Mouse (Mus musculus) Patski (cell line): ENCODE measurements around the gene Ephb1. TPM values are rescaled to one million over a fixed set of nuclear protein-coding genes. Genes with fewer than 3 reads are reported as not detected.

Experiments used
- ATAC-seq: fragments of 100-300 bp; one replicate; pipeline ENCODE4 v1.8.0; 2021
- CTCF ChIA-PET: fragments of 350-600 bp; sonication (Branson Sonifier 250); formaldehyde crosslinking; loops from one replicate; lab custom pipeline; 2022; ENCODE audit warnings: inconsistent platforms; lab: Charles Lee
- POLR2A ChIA-PET: fragments of 350-600 bp; sonication (Branson Sonifier 250); formaldehyde crosslinking; loops from one replicate; lab custom pipeline; 2022; ENCODE audit warnings: antibody characterized with exemption, inconsistent platforms; lab: Charles Lee
- DNase-seq: peaks from one replicate; pipeline ENCODE4 v3.0.0-alpha.2; 2011; ENCODE audit warnings: low read depth, low spot score
- H3K27me3 ChIP-seq: fragments of 371-371 bp; one replicate; pipeline ENCODE4 v1.5.1; 2021
- CTCF ChIP-seq: fragments of 100-300 bp; IDR thresholded peaks from one replicate; pipeline ENCODE4 v1.5.1; 2021
- in situ Hi-C: fragments of 300-500 bp; cut with MboI; formaldehyde crosslinking; loops from 3 replicates; pipeline ENCODE4 v1.11.1; 2018; ENCODE audit warnings: low pct_unique_long_range_greater_than_20kb, mixed read lengths
- polyA plus RNA-seq: library from polyadenylated mRNA; unstranded; gene quantifications from one replicate; pipeline ENCODE4 v1.2.3, GENCODE M21; 2021

Gene Ephb1
- polyA plus RNA-seq, 1 experiment from 2014 or later, result 8.5 TPM

GRCm38 (mm10) chr9:102039011-102039733 lies 315.3 kb downstream of the Ephb1 start:
- POLR2A ChIA-PET, result interaction anchor here (0.6 kb wide), 1 partner anchor 13 kb away, joined by 4 read pairs; no protein-coding TSS in a partner anchor
- no peak for TF ChIP-seq CTCF

GRCm38 (mm10) chr9:102036132-102036531 lies 318.4 kb downstream of the Ephb1 start:
- in situ Hi-C loops, result no loop called here
- ChIA-PET POLR2A (no interaction called here), CTCF (no interaction called here)
- ATAC-seq (no peak), DNase-seq (no peak)
- no peaks in the 10 kb centered on the region for H3K27me3 ChIP-seq
- TF ChIP-seq CTCF, result no peak

More at GRCm38 (mm10) chr9:102039011-102039733, 315.3 kb downstream of the Ephb1 start:
- DNase-seq (no peak), ATAC-seq (no peak)
- H3K27me3 ChIP-seq, result no peaks in the 10 kb centered on the region
- CTCF ChIA-PET, result interaction anchor here (1.7 kb wide), 1 partner anchor 34 kb away, joined by 4 read pairs; no protein-coding TSS in a partner anchor
- in situ Hi-C loops, result no loop called here

GRCm38 (mm10) chr9:102033231-102033630 lies 321.3 kb downstream of the Ephb1 start:
- in situ Hi-C loops, result no loop called here
- no peak for TF ChIP-seq CTCF
- CTCF ChIA-PET, result interaction anchor here (1.1 kb wide), 1 partner anchor 92 kb away, joined by 4 read pairs; no protein-coding TSS in a partner anchor

GRCm38 (mm10) chr9:102032376-102032775 lies 322.1 kb downstream of the Ephb1 start:
- TF ChIP-seq CTCF, result no peak
- H3K27me3 ChIP-seq, result no peaks in the 10 kb centered on the region
- POLR2A ChIA-PET, result no interaction called here
- CTCF ChIA-PET, result no interaction called here
- in situ Hi-C loops, result no loop called here
- ATAC-seq (no peak), DNase-seq (no peak)

More at GRCm38 (mm10) chr9:102033231-102033630, 321.3 kb downstream of the Ephb1 start:
- DNase-seq (no peak), ATAC-seq (no peak)
- POLR2A ChIA-PET, result no interaction called here
- H3K27me3 ChIP-seq, result no peaks in the 10 kb centered on the region

- ChIA-PET POLR2A (no interaction called here), CTCF (no interaction called here)
- ATAC-seq (no peak), DNase-seq (no peak)
- in situ Hi-C loops, result no loop called here
- H3K27me3 ChIP-seq, result no peaks in the 10 kb centered on the region
- no peak for TF ChIP-seq CTCF
Observed at GRCm38 (mm10) chr9:102029661-102030060, 324.8 kb downstream of the Ephb1 start.

- TF ChIP-seq CTCF, result no peak
- in situ Hi-C loops, result no loop called here
- CTCF ChIA-PET, result no interaction called here
Observed at GRCm38 (mm10) chr9:102026136-102026535, 328.4 kb downstream of the Ephb1 start.

GRCm38 (mm10) chr9:102025141-102025540 lies 329.4 kb downstream of the Ephb1 start:
- no peaks in the 10 kb centered on the region for H3K27me3 ChIP-seq
- in situ Hi-C loops, result no loop called here
- CTCF ChIA-PET, result no interaction called here
- ATAC-seq, result no peak
- no peak for DNase-seq
- POLR2A ChIA-PET, result no interaction called here
- TF ChIP-seq CTCF, result no peak

More at GRCm38 (mm10) chr9:102026136-102026535, 328.4 kb downstream of the Ephb1 start:
- ATAC-seq (no peak), DNase-seq (no peak)
- H3K27me3 ChIP-seq, result no peaks in the 10 kb centered on the region
- POLR2A ChIA-PET, result no interaction called here

GRCm38 (mm10) chr9:102015516-102015915 lies 339.0 kb downstream of the Ephb1 start:
- no peak for ATAC-seq
- POLR2A ChIA-PET, result no interaction called here
- TF ChIP-seq CTCF, result no peak
- DNase-seq, result no peak
- in situ Hi-C loops, result loop anchor here (25.0 kb wide), 1 partner anchor 703 kb away; no protein-coding TSS in a partner anchor
- CTCF ChIA-PET, result interaction anchor here (1.2 to 1.4 kb wide), 2 partner anchors 17 to 22 kb away, joined by 3 read pairs; no protein-coding TSS in a partner anchor
- no peaks in the 10 kb centered on the region for H3K27me3 ChIP-seq

- DNase-seq (no peak), ATAC-seq (no peak)
- H3K27me3 ChIP-seq, result no peaks in the 10 kb centered on the region
- ChIA-PET CTCF (no interaction called here), POLR2A (interaction anchor here (1.1 kb wide), 1 partner anchor 11 kb away, joined by 3 read pairs; no protein-coding TSS in a partner anchor)
- no peak for TF ChIP-seq CTCF
- in situ Hi-C loops, result loop anchor here (10.0 to 25.0 kb wide), 2 partner anchors 695 to 823 kb away; no protein-coding TSS in a partner anchor
Observed at GRCm38 (mm10) chr9:102007706-102008105, 346.8 kb downstream of the Ephb1 start.

GRCm38 (mm10) chr9:102006539-102006938 lies 348.0 kb downstream of the Ephb1 start:
- ChIA-PET POLR2A (interaction anchor here (1.1 kb wide), 1 partner anchor 10 kb away, joined by 3 read pairs; no protein-coding TSS in a partner anchor), CTCF (interaction anchor here (1.1 kb wide), 1 partner anchor 348 kb away, joined by 3 read pairs; the partner anchor contains the start of gene Ephb1)
- peak; percentile 32 for TF ChIP-seq CTCF
- in situ Hi-C loops, result loop anchor here (10.0 to 25.0 kb wide), 2 partner anchors 694 to 822 kb away; no protein-coding TSS in a partner anchor
- ATAC-seq, result no peak
- DNase-seq, result no peak
- H3K27me3 ChIP-seq, result no peaks in the 10 kb centered on the region
